Mouse (Mus musculus) forebrain, embryonic 11.5 days (tissue): ENCODE measurements around the gene Rnase1. TPM values are rescaled to one million over a fixed set of nuclear protein-coding genes. Genes with fewer than 3 reads are reported as not detected.
"Not testable (repeated sequence)": the region's sequence is repeated elsewhere in the genome, so short reads cannot be mapped to it uniquely, and the experiment has no call there.

ENCODE experiments used
- ATAC-seq: fragments of 200-750 bp; cut with Nextera tagmentation; replicated peaks from 2 replicates; pipeline ENCODE4 v1.8.0; 2017; ENCODE audit warnings: moderate TSS enrichment; ENCODE audit not compliant: low FRiP score
- DNase-seq: peaks from one replicate; pipeline ENCODE4 v3.0.0-alpha.2; 2017; ENCODE audit warnings: low spot score
- H3K27ac ChIP-seq: fragments of 300-500 bp; sonication (generic); 2 replicates; pipeline ENCODE4 v1.5.1; 2014; ENCODE audit warnings: low read depth, low read length
- H3K27me3 ChIP-seq: fragments of 300-500 bp; sonication (generic); 2 replicates; pipeline ENCODE4 v1.6.1; 2014; ENCODE audit warnings: mild to moderate bottlenecking, low read length, mixed read lengths; ENCODE audit not compliant: control insufficient read depth, insufficient read depth
- H3K36me3 ChIP-seq: fragments of 300-500 bp; sonication (generic); 2 replicates; pipeline ENCODE4 v1.6.1; 2014; ENCODE audit warnings: mild to moderate bottlenecking, low read length, moderate library complexity, mixed read lengths; ENCODE audit not compliant: control insufficient read depth, insufficient read depth
- H3K4me1 ChIP-seq: fragments of 300-500 bp; sonication (generic); replicated peaks from 2 replicates; pipeline ENCODE4 v1.6.1; 2014; ENCODE audit warnings: low read length, mixed read lengths; ENCODE audit not compliant: control insufficient read depth, insufficient read depth
- H3K4me2 ChIP-seq: fragments of 300-500 bp; sonication (generic); 2 replicates; pipeline ENCODE4 v1.6.1; 2014; ENCODE audit warnings: low read depth, mild to moderate bottlenecking, low read length, moderate library complexity, mixed read lengths; ENCODE audit not compliant: severe bottlenecking
- H3K4me3 ChIP-seq: fragments of 300-500 bp; sonication (generic); 2 replicates; pipeline ENCODE4 v1.5.1; 2014; ENCODE audit warnings: low read depth, low read length
- H3K9ac ChIP-seq: fragments of 300-500 bp; sonication (generic); 2 replicates; pipeline ENCODE4 v1.6.1; 2014; ENCODE audit warnings: low read length
- H3K9me3 ChIP-seq: fragments of 300-500 bp; sonication (generic); 2 replicates; pipeline ENCODE4 v1.6.1; 2016; ENCODE audit warnings: low read length, mixed read lengths; ENCODE audit not compliant: control insufficient read depth
- WGBS: fragments of 180-500 bp; shearing (Covaris S2); extraction: QIAGEN DNeasy Blood & Tissue Kit; methylation state at CpG from one replicate; pipeline ENCODE4 v1.1.7; 2014; 5-methylcytosine and 5-hydroxymethylcytosine counted together
- polyA plus RNA-seq: library from polyadenylated mRNA; unstranded; fragments of >200 nt; fragmentation: Nextera tagmentation; extraction: Ambion mirVana; gene quantifications from 2 replicates; pipeline ENCODE4 v1.2.1, GENCODE M21; 2014

Rnase1 gene
- polyA plus RNA-seq, 1 experiment from 2014 or later: not detected

- no peak overlapping the region for H3K4me3 ChIP-seq
- no peak for ATAC-seq
- H3K9me3 ChIP-seq: no peaks in the 10 kb centered on the region
- no peak overlapping the region for H3K9ac ChIP-seq
- no peaks in the 10 kb centered on the region for H3K27me3 ChIP-seq
- no peak for DNase-seq
- H3K36me3 ChIP-seq: no peaks in the 10 kb centered on the region
- no peak overlapping the region for H3K27ac ChIP-seq
- no peaks in the 10 kb centered on the region for H3K4me1 ChIP-seq
- H3K4me2 ChIP-seq: no peak overlapping the region
- WGBS: 86% methylated on average over 2 of the region's 2 CpGs
Observed at GRCm38 (mm10) chr14:51104366-51104765, 42.2 kb downstream of the Rnase1 start.

DNA sequence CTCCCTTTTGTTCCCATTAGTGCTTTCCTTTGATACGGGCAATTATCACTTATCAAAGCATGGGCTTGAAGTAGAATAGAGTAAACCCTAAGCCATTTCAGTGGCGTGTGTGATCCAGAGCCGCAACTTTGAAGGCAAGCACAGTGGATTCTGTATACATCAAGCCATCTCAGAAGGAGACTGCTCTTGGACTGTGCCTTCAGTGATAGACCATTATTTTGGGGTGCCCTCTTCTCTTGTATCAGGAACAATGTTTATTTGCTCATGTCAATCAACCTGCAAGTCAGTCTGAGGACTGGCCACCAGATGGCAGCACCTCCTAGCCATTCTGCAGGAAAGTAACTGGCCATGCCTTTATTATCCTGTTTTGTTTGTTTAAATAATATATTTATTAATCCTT, 43.4 kb downstream of the Rnase1 start:
- Histone ChIP-seq H3K4me2 (no peak overlapping the region), H3K27me3 (no peaks in the 10 kb centered on the region), H3K36me3 (no peaks in the 10 kb centered on the region), H3K4me1 (no peaks in the 10 kb centered on the region), H3K4me3 (no peak overlapping the region), H3K27ac (no peak overlapping the region), H3K9ac (no peak overlapping the region), H3K9me3 (no peaks in the 10 kb centered on the region)
- ATAC-seq (peak; percentile 46; the same call in 1 of the 2 replicates), DNase-seq (peak; percentile 81)
- WGBS: 46% methylated on average over 3 of the region's 3 CpGs

- H3K27ac ChIP-seq: no peak overlapping the region
- H3K9me3 ChIP-seq: no peaks in the 10 kb centered on the region
- DNase-seq (no peak), ATAC-seq (no peak)
- 80% methylated on average over 9 of the region's 9 CpGs for whole genome bisulfite sequencing
- H3K4me1 ChIP-seq: no peaks in the 10 kb centered on the region
- H3K27me3 ChIP-seq: no peaks in the 10 kb centered on the region
- no peaks in the 10 kb centered on the region for H3K36me3 ChIP-seq
- no peak overlapping the region for H3K9ac ChIP-seq
- H3K4me3 ChIP-seq: no peak overlapping the region
- H3K4me2 ChIP-seq: no peak overlapping the region
Observed at GRCm38 (mm10) chr14:51101284-51101683, 45.3 kb downstream of the Rnase1 start.

GRCm38 (mm10) chr14:51098921-51099320, 47.7 kb downstream of the Rnase1 start:
- WGBS: 95% methylated on average over 11 of the region's 11 CpGs
- ATAC-seq: no peak

GRCm38 (mm10) chr14:51098300-51098699, 48.3 kb downstream of the Rnase1 start:
- H3K4me2 ChIP-seq, H3K9ac ChIP-seq, H3K36me3 ChIP-seq, DNase-seq, H3K4me3 ChIP-seq, H3K27me3 ChIP-seq, H3K9me3 ChIP-seq, H3K4me1 ChIP-seq, H3K27ac ChIP-seq: not testable (repeated sequence)
- WGBS: 25% methylated on average over 1 of the region's 1 CpGs
- ATAC-seq: peak; percentile 56

More at GRCm38 (mm10) chr14:51098921-51099320, 47.7 kb downstream of the Rnase1 start:
- Histone ChIP-seq H3K4me1 (no peaks in the 10 kb centered on the region), H3K4me2 (no peak overlapping the region), H3K27ac (no peak overlapping the region), H3K27me3 (no peaks in the 10 kb centered on the region), H3K4me3 (no peak overlapping the region), H3K36me3 (no peaks in the 10 kb centered on the region), H3K9ac (no peak overlapping the region), H3K9me3 (no peaks in the 10 kb centered on the region)
- no peak for DNase-seq

DNA sequence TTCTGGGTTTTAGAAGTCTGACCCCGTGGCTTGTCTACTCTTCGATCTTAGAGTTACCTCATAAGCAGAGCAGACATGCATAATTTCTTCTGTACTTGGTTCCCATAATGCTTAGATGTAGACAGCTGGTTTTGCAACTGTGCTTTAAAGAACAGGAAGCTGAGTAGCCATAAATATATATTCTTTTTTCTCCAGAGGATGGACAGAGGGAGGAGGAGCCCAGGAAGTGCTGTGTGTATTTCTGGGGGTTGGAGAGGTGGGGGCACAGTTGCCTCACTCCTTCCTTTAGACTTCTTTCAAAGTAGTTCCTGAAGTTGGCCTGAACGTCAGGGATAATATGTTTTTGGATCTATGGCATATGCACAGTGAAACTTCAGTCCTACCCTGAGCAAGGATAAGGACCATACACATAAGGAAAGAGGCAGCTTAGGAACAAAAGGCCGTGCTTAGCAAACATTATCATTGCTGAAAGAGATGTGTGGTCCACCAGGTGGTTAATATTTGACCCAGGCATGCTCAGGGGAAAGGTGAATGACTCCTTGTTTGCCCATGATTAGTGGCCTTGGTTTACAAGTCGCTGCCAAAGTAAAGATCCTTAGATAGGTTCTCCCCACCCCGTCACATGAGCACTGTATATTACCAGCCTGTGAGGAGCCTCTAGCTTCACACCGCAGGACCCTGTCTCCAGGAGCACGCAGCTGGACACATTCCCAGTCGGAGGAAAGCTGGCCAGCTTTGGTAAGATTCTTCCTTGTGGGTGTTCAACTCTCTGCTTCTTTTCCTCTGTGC, 50.7 kb downstream of the Rnase1 start:
- Histone ChIP-seq H3K9ac (no peak overlapping the region), H3K27ac (no peak overlapping the region), H3K4me2 (no peak overlapping the region), H3K27me3 (no peaks in the 10 kb centered on the region; the same call in 1 of the 2 replicates), H3K9me3 (no peaks in the 10 kb centered on the region), H3K4me3 (no peak overlapping the region), H3K4me1 (no peaks in the 10 kb centered on the region), H3K36me3 (no peaks in the 10 kb centered on the region)
- no peak for ATAC-seq
- 83% methylated on average over 9 of the region's 9 CpGs for WGBS
- DNase-seq: no peak

Other genes with a start within 250 kb of the Rnase1 start
- 0.16 and 0.21 TPM in 2 replicates for gene Klhl33, start 249.3 kb downstream of the Rnase1 start, polyA plus RNA-seq
- 158 and 179 TPM in 2 replicates for gene Osgep, start 221.9 kb downstream of the Rnase1 start, polyA plus RNA-seq
- gene Apex1, start 221.8 kb downstream of the Rnase1 start, polyA plus RNA-seq: 399 and 410 TPM in 2 replicates
- gene Pip4p1, start 215.9 kb downstream of the Rnase1 start, polyA plus RNA-seq: 54.4 and 67.3 TPM in 2 replicates
- gene Pnp, start 215.7 kb downstream of the Rnase1 start, polyA plus RNA-seq: 64.9 and 69.6 TPM in 2 replicates
- not detected in 2 replicates for gene Gm49342, start 202.3 kb downstream of the Rnase1 start, polyA plus RNA-seq
- gene Pnp2, start 190.8 kb downstream of the Rnase1 start, polyA plus RNA-seq: 0.24 and 0.39 TPM in 2 replicates
- not detected in 2 replicates for gene Rnase10, start 139.0 kb downstream of the Rnase1 start, polyA plus RNA-seq
- not detected in 2 replicates for gene Rnase9, start 104.9 kb downstream of the Rnase1 start, polyA plus RNA-seq
- gene Rnase11, start 96.6 kb downstream of the Rnase1 start, polyA plus RNA-seq: not detected in 2 replicates
- gene Rnase12, start 89.1 kb downstream of the Rnase1 start, polyA plus RNA-seq: not detected in 2 replicates
- gene Olfr750, start 72.3 kb downstream of the Rnase1 start, polyA plus RNA-seq: 0.04 TPM in 1 of 2 replicates, not detected in the other
- gene Rnase4, start 55.7 kb downstream of the Rnase1 start, polyA plus RNA-seq: 10.8 and 11.4 TPM in 2 replicates
- gene Ang, start 55.6 kb downstream of the Rnase1 start, polyA plus RNA-seq: 1.9 and 3.0 TPM in 2 replicates
- 0.19 TPM in 1 of 2 replicates, not detected in the other for gene Eddm3b, start 32.4 kb downstream of the Rnase1 start, polyA plus RNA-seq
- not detected in 2 replicates for gene Rnase6, start 22.9 kb downstream of the Rnase1 start, polyA plus RNA-seq
- not detected in 2 replicates for gene Rnase2b, start 15.5 kb upstream of the Rnase1 start, polyA plus RNA-seq
- gene Ang2, start 52.4 kb upstream of the Rnase1 start, polyA plus RNA-seq: not detected in 2 replicates
- not detected in 2 replicates for gene Ear14, start 56.6 kb upstream of the Rnase1 start, polyA plus RNA-seq
- gene Rnase2a, start 109.3 kb upstream of the Rnase1 start, polyA plus RNA-seq: not detected in 2 replicates
- gene Gm7247, start 215.0 kb upstream of the Rnase1 start, polyA plus RNA-seq: not detected in 2 replicates